Mouse (Mus musculus) stomach, postnatal 0 days (tissue): ENCODE results near the gene Rrp1. TPM values are rescaled to one million over a fixed set of nuclear protein-coding genes. Genes with fewer than 3 reads are reported as not detected.

Source experiments
- ATAC-seq: fragments of 200-750 bp; cut with Nextera tagmentation; 2 replicates; pipeline ENCODE4 v1.8.0; 2017; ENCODE audit not compliant: low FRiP score, low TSS enrichment
- DNase-seq: peaks from one replicate; pipeline ENCODE4 v3.0.0-alpha.2; 2016; ENCODE audit warnings: low spot score
- H3K27ac ChIP-seq: fragments of 300-500 bp; sonication (generic); replicated peaks from 2 replicates; pipeline ENCODE4 v1.5.1; 2014; ENCODE audit warnings: mild to moderate bottlenecking, control low read depth
- H3K27me3 ChIP-seq: fragments of 300-500 bp; sonication (generic); 2 replicates; pipeline ENCODE4 v1.6.1; 2014; ENCODE audit warnings: low read length; ENCODE audit not compliant: control insufficient read depth, insufficient read depth
- H3K36me3 ChIP-seq: fragments of 300-500 bp; sonication (generic); 2 replicates; pipeline ENCODE4 v1.6.1; 2014; ENCODE audit warnings: low read length, mixed read lengths; ENCODE audit not compliant: control insufficient read depth, insufficient read depth
- H3K4me1 ChIP-seq: fragments of 300-500 bp; sonication (generic); replicated peaks from 2 replicates; pipeline ENCODE4 v1.6.1; 2014; ENCODE audit warnings: antibody characterized with exemption; ENCODE audit not compliant: control insufficient read depth, insufficient read depth
- H3K4me2 ChIP-seq: fragments of 300-500 bp; sonication (generic); replicated peaks from 2 replicates; pipeline ENCODE4 v1.6.1; 2014; ENCODE audit warnings: low read depth, mild to moderate bottlenecking, control low read depth, moderate library complexity
- H3K4me3 ChIP-seq: fragments of 300-500 bp; sonication (generic); 2 replicates; pipeline ENCODE4 v1.5.1; 2014; ENCODE audit warnings: low read depth, low read length, control low read depth
- H3K9ac ChIP-seq: fragments of 300-500 bp; sonication (generic); 2 replicates; pipeline ENCODE4 v1.6.1; 2014; ENCODE audit warnings: mild to moderate bottlenecking, low read length, control low read depth, mixed read lengths
- H3K9me3 ChIP-seq: fragments of 300-500 bp; sonication (generic); 2 replicates; pipeline ENCODE4 v1.6.1; 2016; ENCODE audit warnings: low read length; ENCODE audit not compliant: control insufficient read depth
- CTCF ChIP-seq: IDR thresholded peaks from 2 replicates; pipeline ENCODE4 v1.5.1; 2016; ENCODE audit warnings: antibody characterized with exemption, low read depth, mild to moderate bottlenecking, moderate library complexity
- EP300 ChIP-seq: optimal IDR thresholded peaks from 2 replicates; pipeline ENCODE3; 2016; ENCODE audit warnings: antibody characterized with exemption
- WGBS: fragments of 180-500 bp; shearing (Covaris S2); extraction: QIAGEN DNeasy Blood & Tissue Kit; methylation state at CpG from one replicate; pipeline ENCODE4 v1.1.7; 2014; 5-methylcytosine and 5-hydroxymethylcytosine counted together
- polyA plus RNA-seq: library from polyadenylated mRNA; unstranded; fragments of >200 nt; fragmentation: Nextera tagmentation; extraction: Ambion mirVana; gene quantifications from 2 replicates; pipeline ENCODE4 v1.2.1, GENCODE M21; 2015

The Rrp1 gene
- polyA plus RNA-seq, 1 experiment from 2014 or later, result 148 TPM

GRCm38 (mm10) chr10:78399090-78399657, 13.7 kb downstream of the Rrp1 start:
- ATAC-seq, result peak; percentile 15; the same call in 1 of the 2 replicates
- DNase-seq, result peak; percentile 40
- H3K4me2 ChIP-seq, result no peak overlapping the region
- H3K9me3 ChIP-seq, result no peaks in the 10 kb centered on the region
- no peaks in the 10 kb centered on the region for H3K27me3 ChIP-seq
- no peak overlapping the region for H3K9ac ChIP-seq
- H3K4me1 ChIP-seq, result no peaks in the 10 kb centered on the region
- no peak overlapping the region for H3K27ac ChIP-seq
- peaks cover 28% of the 10 kb centered on the region for H3K36me3 ChIP-seq
- no peak overlapping the region for H3K4me3 ChIP-seq
- WGBS, result 49% methylated on average over 17 of the region's 17 CpGs
- TF ChIP-seq CTCF (no peak), EP300 (no peak)

GRCm38 (mm10) chr10:78396625-78396885, 16.3 kb downstream of the Rrp1 start:
- TF ChIP-seq CTCF (no peak), EP300 (no peak)
- Histone ChIP-seq H3K9me3 (no peaks in the 10 kb centered on the region), H3K9ac (no peak overlapping the region), H3K4me3 (no peak overlapping the region), H3K36me3 (peaks cover 5% of the 10 kb centered on the region; the same call in 1 of the 2 replicates), H3K27ac (no peak overlapping the region), H3K4me2 (no peak overlapping the region), H3K4me1 (no peaks in the 10 kb centered on the region), H3K27me3 (no peaks in the 10 kb centered on the region)
- WGBS, result 55% methylated on average over 4 of the region's 4 CpGs
- DNase-seq, result no peak
- ATAC-seq, result no peak

GRCm38 (mm10) chr10:78395819-78396624, 16.8 kb downstream of the Rrp1 start:
- Histone ChIP-seq H3K27me3 (0 out of 2 replicates have a peak, but pooled peaks cover under 1% of the 10 kb centered on the region), H3K4me3 (no peak overlapping the region), H3K36me3 (no peaks in the 10 kb centered on the region; the same call in 1 of the 2 replicates), H3K9me3 (no peaks in the 10 kb centered on the region), H3K4me1 (no peaks in the 10 kb centered on the region), H3K4me2 (no peak overlapping the region), H3K9ac (no peak overlapping the region), H3K27ac (no peak overlapping the region)
- TF ChIP-seq EP300 (no peak), CTCF (peak; percentile 88)
- ATAC-seq (peak; percentile 48), DNase-seq (peak; percentile 94)
- WGBS, result 13% methylated on average over 17 of the region's 17 CpGs

GRCm38 (mm10) chr10:78395377-78395776, 17.5 kb downstream of the Rrp1 start:
- Histone ChIP-seq H3K4me1 (no peaks in the 10 kb centered on the region), H3K9me3 (no peaks in the 10 kb centered on the region), H3K4me3 (no peak overlapping the region), H3K27me3 (0 out of 2 replicates have a peak, but pooled peaks cover 2% of the 10 kb centered on the region), H3K36me3 (no peaks in the 10 kb centered on the region; the same call in 1 of the 2 replicates), H3K27ac (no peak overlapping the region), H3K9ac (no peak overlapping the region), H3K4me2 (no peak overlapping the region)
- no peak for DNase-seq
- no peak for ATAC-seq
- TF ChIP-seq EP300 (no peak), CTCF (no peak)
- WGBS, result 80% methylated on average over 3 of the region's 3 CpGs

- H3K4me2 ChIP-seq, result no peak overlapping the region
- no peaks in the 10 kb centered on the region for H3K4me1 ChIP-seq
- H3K9ac ChIP-seq, result no peak overlapping the region
- H3K27ac ChIP-seq, result no peak overlapping the region
- no peak overlapping the region for H3K4me3 ChIP-seq
- TF ChIP-seq CTCF (peak; percentile 92), EP300 (no peak)
- no peaks in the 10 kb centered on the region for H3K9me3 ChIP-seq
- ATAC-seq (peak; percentile 60), DNase-seq (peak; percentile 80)
- no peaks in the 10 kb centered on the region for H3K36me3 ChIP-seq
- 0 out of 2 replicates have a peak, but pooled peaks cover 2% of the 10 kb centered on the region for H3K27me3 ChIP-seq
- 2% methylated on average over 18 of the region's 18 CpGs for WGBS
These were observed 20.8 kb downstream of the Rrp1 start for GRCm38 (mm10) chr10:78392072-78392471.

GRCm38 (mm10) chr10:78390982-78391470, 21.8 kb downstream of the Rrp1 start:
- Histone ChIP-seq H3K9ac (no peak overlapping the region), H3K4me1 (no peaks in the 10 kb centered on the region), H3K36me3 (no peaks in the 10 kb centered on the region), H3K27ac (no peak overlapping the region), H3K4me2 (no peak overlapping the region), H3K4me3 (no peak overlapping the region), H3K27me3 (0 out of 2 replicates have a peak, but pooled peaks cover 2% of the 10 kb centered on the region), H3K9me3 (no peaks in the 10 kb centered on the region)
- no peak for TF ChIP-seq EP300
- no peak for TF ChIP-seq CTCF
- ATAC-seq, result no peak
- WGBS, result 31% methylated on average over 4 of the region's 4 CpGs
- DNase-seq, result no peak
